Mouse (Mus musculus): Measurements from ENCODE around the gene Vmn1r42. TPM values are rescaled to one million over a fixed set of nuclear protein-coding genes. Genes with fewer than 3 reads are reported as not detected.
"Not testable (repeated sequence)": the region's sequence is repeated elsewhere in the genome, so short reads cannot be mapped to it uniquely, and the experiment has no call there.

The Vmn1r42 gene
- not detected in 2 replicates for polyA plus RNA-seq (2012; rRNA removed)

- not testable (repeated sequence) for DNase-seq (ENCODE audit: extremely low spot score in 1 of 2, low spot score in 1 of 2)
These were observed at the start of gene Vmn1r42, which contains the start of gene Vmn1r43 for GRCm38 (mm10) chr6:89876313-89876712. Vmn1r42 (minus strand) TSS chr6:89876413. Vmn1r43 (minus strand) TSS chr6:89876413.

- peak in 1 of 2 experiments; percentile 12 for DNase-seq (ENCODE audit: extremely low spot score in 1 of 2, low spot score in 1 of 2)
These were observed 7.6 kb upstream of the Vmn1r42 start for GRCm38 (mm10) chr6:89883812-89884211.

GRCm38 (mm10) chr6:89883360-89883759, 7.1 kb upstream of the Vmn1r42 start, which contains the start of gene Vmn1r44:
Vmn1r44 (plus strand) TSS chr6:89883660.
- no peak for DNase-seq (ENCODE audit: extremely low spot score in 1 of 2, low spot score in 1 of 2)

DNA sequence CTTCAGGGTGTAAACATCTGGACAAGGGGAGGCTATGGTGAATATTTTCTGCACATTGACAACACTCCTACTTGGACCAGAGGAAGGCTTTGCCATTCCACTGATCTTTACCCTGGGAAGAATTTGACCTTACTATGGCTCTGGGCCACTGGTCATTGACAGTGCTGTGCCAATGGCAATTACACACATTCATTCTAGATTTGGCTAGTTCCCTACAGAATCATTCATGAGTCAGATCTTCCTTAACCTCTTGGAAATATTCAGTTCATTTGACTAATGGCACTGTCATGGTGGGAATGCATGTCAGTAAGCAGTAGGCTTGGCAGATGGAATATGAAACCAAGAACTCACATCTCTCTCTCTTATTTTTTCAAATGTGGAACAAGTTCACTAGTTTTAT, 4.7 kb upstream of the Vmn1r42 start:
- DNase-seq (ENCODE audit: extremely low spot score in 1 of 2, low spot score in 1 of 2), result no peak

- DNase-seq (ENCODE audit: extremely low spot score in 1 of 2, low spot score in 1 of 2), result no peak
These were observed 750 bp upstream of the Vmn1r42 start for GRCm38 (mm10) chr6:89876963-89877362.

GRCm38 (mm10) chr6:89867976-89868375, 8.2 kb downstream of the Vmn1r42 start:
- DNase-seq (ENCODE audit: extremely low spot score in 1 of 2, low spot score in 1 of 2), result no peak

GRCm38 (mm10) chr6:89867276-89867675, 8.9 kb downstream of the Vmn1r42 start:
- no peak for DNase-seq (ENCODE audit: extremely low spot score in 1 of 2, low spot score in 1 of 2)

DNA sequence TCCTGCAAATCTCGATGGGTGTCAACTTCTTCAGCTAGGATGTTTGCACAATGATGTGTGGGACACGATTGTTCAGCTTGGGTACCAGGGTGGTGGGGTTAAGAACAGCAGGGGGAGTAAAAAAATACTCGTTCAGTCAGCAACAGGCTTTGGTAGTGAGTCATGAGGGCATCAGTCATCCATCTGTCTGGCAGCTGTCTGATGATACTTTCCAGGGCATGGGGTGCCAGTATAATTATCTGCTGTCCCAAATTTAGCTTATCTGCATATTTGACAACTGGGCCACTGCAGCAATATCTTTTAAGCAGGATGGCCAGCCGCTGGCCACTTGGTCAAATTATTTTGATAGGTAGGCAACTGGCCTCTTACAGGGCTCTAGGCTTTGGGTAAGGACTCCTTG, 12.4 kb downstream of the Vmn1r42 start:
- no peak for DNase-seq (ENCODE audit: extremely low spot score in 1 of 2, low spot score in 1 of 2)

DNA sequence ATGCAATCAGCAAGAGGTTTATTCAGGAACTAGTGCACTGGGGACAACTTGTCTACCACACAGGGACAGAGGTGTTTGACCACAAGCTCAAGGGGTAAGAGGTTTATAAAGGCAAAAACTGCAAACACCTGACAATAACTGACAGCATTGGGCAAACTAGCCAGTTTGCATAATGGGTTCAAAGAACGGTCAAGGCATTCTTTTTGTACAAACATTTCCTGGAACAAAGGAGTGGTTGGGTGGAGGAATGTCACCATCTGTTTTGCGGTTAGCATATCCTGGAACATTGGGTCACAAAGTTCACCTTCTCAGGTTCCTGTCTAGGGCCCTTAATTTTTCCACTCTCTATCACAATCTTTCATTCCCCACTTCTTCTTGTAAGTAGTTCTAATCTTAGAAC, 16.4 kb downstream of the Vmn1r42 start:
- DNase-seq (ENCODE audit: extremely low spot score in 1 of 2, low spot score in 1 of 2), result no peak

DNA sequence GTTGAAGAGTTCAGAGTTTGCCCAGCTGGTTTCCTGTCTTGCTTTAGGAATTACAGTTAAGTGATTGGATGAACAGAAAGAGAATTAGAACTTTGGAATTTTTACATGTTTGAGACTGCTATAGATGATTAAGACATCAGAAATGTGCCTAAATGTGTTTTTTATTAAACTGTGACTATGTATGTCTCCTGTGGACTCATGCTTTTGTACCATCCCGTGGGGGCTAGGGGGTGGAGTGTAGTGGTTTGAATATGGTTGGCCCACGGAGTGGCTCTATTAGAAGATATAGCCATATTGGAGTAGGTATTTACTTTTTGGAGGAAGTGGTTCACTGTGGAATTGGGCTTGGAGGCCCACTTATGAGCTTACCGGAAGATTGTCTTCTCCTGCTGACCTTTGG, 18.7 kb downstream of the Vmn1r42 start:
- DNase-seq (ENCODE audit: extremely low spot score in 1 of 2, low spot score in 1 of 2), result no peak

Other genes with a start within 250 kb of the Vmn1r42 start
- gene Txnrd3, start 232.4 kb downstream of the Vmn1r42 start, polyA plus RNA-seq (2012; rRNA removed), result 7.9 and 8.0 TPM in 2 replicates
- gene Vmn1r40, start 168.9 kb downstream of the Vmn1r42 start, polyA plus RNA-seq (2012; rRNA removed), result not detected in 2 replicates
- gene Vmn1r41, start 135.6 kb downstream of the Vmn1r42 start, polyA plus RNA-seq (2012; rRNA removed), result not detected in 2 replicates
- not detected in 2 replicates for gene Vmn1r43, start within 50 bp of the Vmn1r42 start, polyA plus RNA-seq (2012; rRNA removed)
- not detected in 2 replicates for gene Vmn1r44, start 7.2 kb upstream of the Vmn1r42 start, polyA plus RNA-seq (2012; rRNA removed)
- not detected in 2 replicates for gene Vmn1r45, start 64.2 kb upstream of the Vmn1r42 start, polyA plus RNA-seq (2012; rRNA removed)
- gene Vmn1r46, start 92.9 kb upstream of the Vmn1r42 start, polyA plus RNA-seq (2012; rRNA removed), result not detected in 2 replicates
- gene Vmn1r47, start 139.7 kb upstream of the Vmn1r42 start, polyA plus RNA-seq (2012; rRNA removed), result not detected in 2 replicates
- not detected in 2 replicates for gene Vmn1r48, start 160.4 kb upstream of the Vmn1r42 start, polyA plus RNA-seq (2012; rRNA removed)
- gene Vmn1r49, start 202.1 kb upstream of the Vmn1r42 start, polyA plus RNA-seq (2012; rRNA removed), result not detected in 2 replicates
- gene Vmn1r50, start 225.0 kb upstream of the Vmn1r42 start, polyA plus RNA-seq (2012; rRNA removed), result not detected in 2 replicates
- not detected in 2 replicates for gene Vmn1r51, start 246.2 kb upstream of the Vmn1r42 start, polyA plus RNA-seq (2012; rRNA removed)

All from frontal cortex, adult 2 months (tissue).